Mouse (Mus musculus) cerebellum, adult 11-12 months (tissue): ENCODE data around the gene Runx2.
A peak's percentile ranks its signal among the peaks of the same experiment; 100 is the strongest.

Source experiments
- DNase-seq: peaks from one replicate; pipeline ENCODE4 v3.0.0; 2022

Gene Runx2

GRCm38 (mm10) chr17:44654503-44654902 is 160.1 kb downstream of the Runx2 start:
- peak; percentile 23 for DNase-seq

GRCm38 (mm10) chr17:44653081-44653480 is 161.5 kb downstream of the Runx2 start:
- no peak for DNase-seq

- no peak for DNase-seq
Observed at GRCm38 (mm10) chr17:44652054-44652453, 162.5 kb downstream of the Runx2 start.

GRCm38 (mm10) chr17:44651613-44652012 is 163.0 kb downstream of the Runx2 start:
- DNase-seq = no peak

GRCm38 (mm10) chr17:44650431-44650830 is 164.2 kb downstream of the Runx2 start:
- no peak for DNase-seq

GRCm38 (mm10) chr17:44649056-44649455 is 165.5 kb downstream of the Runx2 start:
- DNase-seq = no peak

- no peak for DNase-seq
Observed at GRCm38 (mm10) chr17:44647916-44648315, 166.7 kb downstream of the Runx2 start.

- no peak for DNase-seq
Observed at GRCm38 (mm10) chr17:44645146-44645545, 169.5 kb downstream of the Runx2 start.

GRCm38 (mm10) chr17:44643260-44643659 is 171.3 kb downstream of the Runx2 start:
- DNase-seq = no peak

GRCm38 (mm10) chr17:44642126-44642525 is 172.5 kb downstream of the Runx2 start:
- DNase-seq = no peak

GRCm38 (mm10) chr17:44640910-44641309 is 173.7 kb downstream of the Runx2 start:
- no peak for DNase-seq

GRCm38 (mm10) chr17:44639446-44639845 is 175.2 kb downstream of the Runx2 start:
- no peak for DNase-seq

- DNase-seq = no peak
Observed at GRCm38 (mm10) chr17:44637181-44637880, 177.3 kb downstream of the Runx2 start.

GRCm38 (mm10) chr17:44634486-44634885 is 180.1 kb downstream of the Runx2 start:
- no peak for DNase-seq

GRCm38 (mm10) chr17:44633607-44634415 is 180.8 kb downstream of the Runx2 start:
- DNase-seq = no peak

- no peak for DNase-seq
Observed at GRCm38 (mm10) chr17:44632941-44633340, 181.7 kb downstream of the Runx2 start.

GRCm38 (mm10) chr17:44632292-44632691 is 182.3 kb downstream of the Runx2 start:
- no peak for DNase-seq

GRCm38 (mm10) chr17:44631577-44631976 is 183.0 kb downstream of the Runx2 start:
- DNase-seq = no peak

- DNase-seq = no peak
Observed at GRCm38 (mm10) chr17:44627317-44627716, 187.3 kb downstream of the Runx2 start.

- DNase-seq = no peak
Observed at GRCm38 (mm10) chr17:44623707-44624106, 190.9 kb downstream of the Runx2 start.

- no peak for DNase-seq
Observed at GRCm38 (mm10) chr17:44623271-44623670, 191.3 kb downstream of the Runx2 start.

- no peak for DNase-seq
Observed at GRCm38 (mm10) chr17:44620456-44620855, 194.1 kb downstream of the Runx2 start.

- DNase-seq = peak; percentile 66
Observed at GRCm38 (mm10) chr17:44618691-44619090, 195.9 kb downstream of the Runx2 start.

- DNase-seq = peak; percentile 45
Observed at GRCm38 (mm10) chr17:44618175-44618574, 196.4 kb downstream of the Runx2 start.
